Mouse (Mus musculus) frontal cortex, postnatal 36 days (tissue): ENCODE measurements around the gene Hdac5.
A peak's percentile ranks its signal among the peaks of the same experiment; 100 is the strongest.
"Not testable (repeated sequence)": the region's sequence is repeated elsewhere in the genome, so short reads cannot be mapped to it uniquely, and the experiment has no call there.

Experiments used
- DNase-seq, 2 experiments: peaks; one replicate each; pipeline ENCODE4 v3.0.0; 2022; ENCODE audit warnings: low spot score in 2 of 2

Gene Hdac5

GRCm38 (mm10) chr11:102184646-102185495 lies 45.1 kb downstream of the Hdac5 start, which contains the start of gene Lsm12:
Gene Lsm12, minus strand, starts transcription at chr11:102185296.
- DNase-seq: peak; percentile 93

GRCm38 (mm10) chr11:102184253-102184645 lies 45.7 kb downstream of the Hdac5 start:
- DNase-seq: no peak

- no peak for DNase-seq
Measured at GRCm38 (mm10) chr11:102179836-102180235, 50.1 kb downstream of the Hdac5 start.

- DNase-seq: no peak
Measured at GRCm38 (mm10) chr11:102168689-102169088, 61.3 kb downstream of the Hdac5 start.

GRCm38 (mm10) chr11:102167539-102167938 lies 62.4 kb downstream of the Hdac5 start:
- no peak for DNase-seq

GRCm38 (mm10) chr11:102165971-102166722 lies 63.8 kb downstream of the Hdac5 start:
- peak; percentile 31 to 44 for DNase-seq

- no peak for DNase-seq
Measured at GRCm38 (mm10) chr11:102159781-102160180, 70.2 kb downstream of the Hdac5 start.

GRCm38 (mm10) chr11:102158024-102158423 lies 71.9 kb downstream of the Hdac5 start:
- not testable (repeated sequence) for DNase-seq

- DNase-seq: no peak
Measured at GRCm38 (mm10) chr11:102156786-102157089, 73.2 kb downstream of the Hdac5 start.

GRCm38 (mm10) chr11:102156039-102156785 lies 73.8 kb downstream of the Hdac5 start, which contains the start of gene Tmem101:
Gene Tmem101, minus strand, starts transcription at chr11:102156404.
- peak; percentile 89 to 91 for DNase-seq

GRCm38 (mm10) chr11:102147213-102147989 lies 82.6 kb downstream of the Hdac5 start:
- no peak for DNase-seq

GRCm38 (mm10) chr11:102146531-102146930 lies 83.4 kb downstream of the Hdac5 start:
- no peak for DNase-seq

- no peak for DNase-seq
Measured at GRCm38 (mm10) chr11:102146005-102146404, 84.0 kb downstream of the Hdac5 start.

GRCm38 (mm10) chr11:102145471-102146001 lies 84.4 kb downstream of the Hdac5 start, which contains the start of gene Nags:
Gene Nags, plus strand, starts transcription at chr11:102145513.
- no peak for DNase-seq

GRCm38 (mm10) chr11:102144957-102145470 lies 85.0 kb downstream of the Hdac5 start:
- no peak for DNase-seq
